Mouse (Mus musculus): ENCODE measurements around the gene Fbxo36. TPM values are rescaled to one million over a fixed set of nuclear protein-coding genes. Genes with fewer than 3 reads are reported as not detected.

The Fbxo36 gene
- polyA plus RNA-seq, 1 experiment from 2014 or later, result 9.8 TPM

GRCm38 (mm10) chr1:84935668-84936067, 96.0 kb downstream of the Fbxo36 start:
- Histone ChIP-seq H3K36me3 (no peaks in the 10 kb centered on the region), H3K9ac (no peak overlapping the region), H3K27ac (no peak overlapping the region), H3K4me1 (peaks cover 18% of the 10 kb centered on the region; the same call in 1 of the 2 replicates), H3K27me3 (peaks cover 23% of the 10 kb centered on the region), H3K4me3 (no peak overlapping the region), H3K4me2 (peak overlapping the region; percentile 91; the same call in 1 of the 2 replicates), H3K9me3 (no peaks in the 10 kb centered on the region)
- 60% methylated on average over 9 of the region's 9 CpGs for WGBS
- ATAC-seq (ENCODE audit: insufficient number of reproducible peaks, low FRiP score, low TSS enrichment, low read depth), result no peak

- Histone ChIP-seq H3K4me1 (peaks cover 18% of the 10 kb centered on the region; the same call in 1 of the 2 replicates), H3K4me3 (no peak overlapping the region), H3K36me3 (no peaks in the 10 kb centered on the region), H3K27me3 (peaks cover 23% of the 10 kb centered on the region), H3K4me2 (no peak overlapping the region), H3K9ac (no peak overlapping the region), H3K9me3 (no peaks in the 10 kb centered on the region), H3K27ac (no peak overlapping the region)
- 85% methylated on average over 19 of the region's 19 CpGs for WGBS
- no peak for ATAC-seq (ENCODE audit: insufficient number of reproducible peaks, low FRiP score, low TSS enrichment, low read depth)
These were observed 97.3 kb downstream of the Fbxo36 start for GRCm38 (mm10) chr1:84936716-84937510.

GRCm38 (mm10) chr1:84939466-84939865, 99.8 kb downstream of the Fbxo36 start:
- no peak for ATAC-seq (ENCODE audit: insufficient number of reproducible peaks, low FRiP score, low TSS enrichment, low read depth)
- Histone ChIP-seq H3K36me3 (no peaks in the 10 kb centered on the region), H3K4me2 (no peak overlapping the region), H3K4me1 (peaks cover 10% of the 10 kb centered on the region; the same call in 1 of the 2 replicates), H3K27ac (no peak overlapping the region), H3K9me3 (no peaks in the 10 kb centered on the region), H3K9ac (no peak overlapping the region), H3K27me3 (peaks cover 10% of the 10 kb centered on the region), H3K4me3 (no peak overlapping the region)
- 54% methylated on average over 4 of the region's 4 CpGs for WGBS

GRCm38 (mm10) chr1:84940322-84940721, 100.7 kb downstream of the Fbxo36 start:
- no peak overlapping the region for H3K4me2 ChIP-seq
- H3K27ac ChIP-seq, result no peak overlapping the region
- 0 out of 2 replicates have a peak, but pooled peaks cover 5% of the 10 kb centered on the region for H3K4me1 ChIP-seq
- H3K27me3 ChIP-seq, result 0 out of 2 replicates have a peak, but pooled peaks cover 5% of the 10 kb centered on the region
- no peaks in the 10 kb centered on the region for H3K36me3 ChIP-seq
- 90% methylated on average over 2 of the region's 2 CpGs for WGBS
- H3K9me3 ChIP-seq, result no peaks in the 10 kb centered on the region
- H3K9ac ChIP-seq, result no peak overlapping the region
- no peak overlapping the region for H3K4me3 ChIP-seq
- ATAC-seq (ENCODE audit: insufficient number of reproducible peaks, low FRiP score, low TSS enrichment, low read depth), result no peak

GRCm38 (mm10) chr1:84942666-84943065, 103.0 kb downstream of the Fbxo36 start:
- Histone ChIP-seq H3K4me2 (no peak overlapping the region), H3K27me3 (no peaks in the 10 kb centered on the region), H3K9me3 (no peaks in the 10 kb centered on the region), H3K27ac (no peak overlapping the region), H3K4me1 (no peaks in the 10 kb centered on the region), H3K4me3 (no peak overlapping the region), H3K36me3 (no peaks in the 10 kb centered on the region), H3K9ac (no peak overlapping the region)
- ATAC-seq (ENCODE audit: insufficient number of reproducible peaks, low FRiP score, low TSS enrichment, low read depth), result no peak

- Histone ChIP-seq H3K9me3 (no peaks in the 10 kb centered on the region), H3K4me2 (no peak overlapping the region), H3K4me1 (no peaks in the 10 kb centered on the region), H3K36me3 (no peaks in the 10 kb centered on the region), H3K27ac (no peak overlapping the region), H3K4me3 (no peak overlapping the region), H3K9ac (no peak overlapping the region), H3K27me3 (no peaks in the 10 kb centered on the region)
- WGBS, result 97% methylated on average over 4 of the region's 4 CpGs
- ATAC-seq (ENCODE audit: insufficient number of reproducible peaks, low FRiP score, low TSS enrichment, low read depth), result no peak
These were observed 103.9 kb downstream of the Fbxo36 start for GRCm38 (mm10) chr1:84943549-84943948.

GRCm38 (mm10) chr1:84945950-84946349, 106.3 kb downstream of the Fbxo36 start:
- no peak overlapping the region for H3K27ac ChIP-seq
- no peaks in the 10 kb centered on the region for H3K9me3 ChIP-seq
- no peak for ATAC-seq (ENCODE audit: insufficient number of reproducible peaks, low FRiP score, low TSS enrichment, low read depth)
- no peaks in the 10 kb centered on the region for H3K36me3 ChIP-seq
- 77% methylated on average over 3 of the region's 3 CpGs for WGBS
- no peak overlapping the region for H3K9ac ChIP-seq
- H3K4me2 ChIP-seq, result no peak overlapping the region
- no peaks in the 10 kb centered on the region for H3K4me1 ChIP-seq
- H3K27me3 ChIP-seq, result no peaks in the 10 kb centered on the region
- H3K4me3 ChIP-seq, result no peak overlapping the region

GRCm38 (mm10) chr1:84947390-84947789, 107.7 kb downstream of the Fbxo36 start:
- Histone ChIP-seq H3K27ac (no peak overlapping the region), H3K4me3 (no peak overlapping the region), H3K9ac (no peak overlapping the region), H3K4me1 (no peaks in the 10 kb centered on the region), H3K27me3 (no peaks in the 10 kb centered on the region), H3K9me3 (no peaks in the 10 kb centered on the region), H3K36me3 (no peaks in the 10 kb centered on the region), H3K4me2 (no peak overlapping the region)
- WGBS, result 85% methylated on average over 2 of the region's 2 CpGs
- ATAC-seq (ENCODE audit: insufficient number of reproducible peaks, low FRiP score, low TSS enrichment, low read depth), result no peak

Other genes starting within 250 kb of the Fbxo36 start
- gene Dner, start 143.6 kb upstream of the Fbxo36 start, polyA plus RNA-seq (2015; fragmentation: Nextera tagmentation; extraction: Ambion mirVana), result 3.4 and 3.5 TPM in 2 replicates
- 52.1 and 62.0 TPM in 2 replicates for gene Trip12, start 675 bp downstream of the Fbxo36 start, polyA plus RNA-seq (2015; fragmentation: Nextera tagmentation; extraction: Ambion mirVana)
- 0.50 and 0.60 TPM in 2 replicates for gene Slc16a14, start 95.3 kb downstream of the Fbxo36 start, polyA plus RNA-seq (2015; fragmentation: Nextera tagmentation; extraction: Ambion mirVana)

All from limb, embryonic 15.5 days (tissue).